Mouse (Mus musculus): ENCODE data around the gene Srgap1.

Gene Srgap1

DNA sequence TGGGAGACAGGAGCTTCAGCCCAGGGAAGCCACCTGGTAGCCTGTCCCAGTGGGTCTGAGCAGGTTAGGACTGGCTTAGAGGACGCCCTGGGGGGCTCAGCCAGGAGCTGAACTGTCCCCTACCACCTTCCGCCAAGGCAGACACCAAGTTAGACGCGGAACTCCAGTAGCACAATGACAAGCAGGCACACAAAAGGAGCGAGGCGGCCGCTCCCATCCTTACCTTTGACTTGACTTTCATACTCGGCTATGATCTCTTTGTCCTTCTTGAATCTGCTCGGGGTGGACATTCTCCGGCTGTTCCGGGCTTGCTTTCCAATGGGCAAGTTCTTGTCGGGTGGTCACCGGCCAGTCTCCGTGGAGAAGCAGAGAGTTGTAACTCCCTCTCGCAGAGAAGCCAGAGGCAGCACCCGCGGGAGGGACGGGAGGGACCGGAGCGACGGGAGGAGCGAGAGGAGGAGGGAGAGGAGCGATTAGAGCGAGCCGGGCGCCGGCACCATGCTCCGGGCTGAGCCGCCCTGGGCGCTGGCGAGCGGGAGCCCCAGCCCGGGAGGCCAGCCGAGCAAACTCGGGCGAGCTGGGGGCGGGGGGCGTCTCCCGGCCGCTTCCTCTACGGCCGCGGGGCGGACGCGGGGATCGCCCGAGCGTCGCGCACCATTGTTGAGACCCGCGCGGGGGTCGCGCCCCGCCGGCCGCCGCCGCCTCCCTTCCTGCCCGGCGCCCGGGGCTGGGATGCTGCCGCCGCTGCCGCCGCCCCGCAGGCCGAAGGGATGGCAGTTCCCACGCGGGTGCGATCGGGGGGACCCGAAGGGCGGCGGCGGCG is at the start of gene Srgap1:
Gene Srgap1, minus strand, starts transcription at position 412 of the 823 bp plus-strand sequence.
- in situ Hi-C loops (cut with MboI; ENCODE audit: low sequenced_read_pairs): no loop called here

DNA sequence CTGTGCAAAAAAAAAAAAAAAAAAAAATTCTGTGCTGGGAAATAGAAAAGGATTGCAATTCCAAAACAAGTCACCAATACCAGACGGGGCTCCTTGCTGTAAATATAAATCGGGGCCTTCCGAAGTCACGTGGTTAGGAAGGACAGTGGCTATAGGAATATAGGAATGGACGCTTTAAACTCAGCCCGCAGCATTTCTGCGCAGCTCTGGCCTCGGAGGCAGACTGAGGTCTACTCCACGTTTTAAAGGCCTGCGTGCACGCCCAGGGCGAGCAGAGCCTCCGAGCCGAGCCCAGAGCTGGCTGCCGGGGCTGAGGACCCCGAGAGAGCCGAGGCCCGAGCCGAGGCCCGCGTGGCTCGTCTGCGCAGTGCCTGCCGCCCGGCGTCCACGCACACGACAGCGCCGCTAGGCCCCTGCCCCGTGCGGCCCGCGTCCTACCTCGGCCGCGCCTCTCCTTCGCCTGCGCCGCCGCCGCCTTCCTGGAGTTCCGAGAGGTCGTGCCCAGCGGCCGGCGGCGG is 49.4 kb upstream of the Srgap1 start:
- in situ Hi-C loops (cut with MboI; ENCODE audit: low sequenced_read_pairs): no loop called here

DNA sequence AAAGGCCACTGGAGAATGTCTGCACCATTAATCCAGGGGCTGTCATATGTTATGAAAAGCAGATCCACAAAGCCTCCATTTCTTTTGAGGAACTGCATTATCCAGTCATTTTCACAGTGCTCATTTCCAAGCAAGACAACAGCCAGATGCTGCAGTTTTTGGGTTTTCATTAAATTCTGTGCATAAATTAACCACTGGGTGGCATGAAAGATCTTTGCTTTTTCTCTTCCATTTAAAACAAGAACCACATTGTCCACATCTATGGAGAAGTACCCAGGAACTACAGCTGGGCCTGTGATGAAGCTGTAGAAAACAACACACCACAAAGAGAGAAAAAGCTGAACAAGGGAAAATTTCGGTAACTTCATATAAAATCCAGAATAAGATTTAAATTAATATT is 43.4 kb upstream of the Srgap1 start:
- in situ Hi-C loops (cut with MboI; ENCODE audit: low sequenced_read_pairs): no loop called here

DNA sequence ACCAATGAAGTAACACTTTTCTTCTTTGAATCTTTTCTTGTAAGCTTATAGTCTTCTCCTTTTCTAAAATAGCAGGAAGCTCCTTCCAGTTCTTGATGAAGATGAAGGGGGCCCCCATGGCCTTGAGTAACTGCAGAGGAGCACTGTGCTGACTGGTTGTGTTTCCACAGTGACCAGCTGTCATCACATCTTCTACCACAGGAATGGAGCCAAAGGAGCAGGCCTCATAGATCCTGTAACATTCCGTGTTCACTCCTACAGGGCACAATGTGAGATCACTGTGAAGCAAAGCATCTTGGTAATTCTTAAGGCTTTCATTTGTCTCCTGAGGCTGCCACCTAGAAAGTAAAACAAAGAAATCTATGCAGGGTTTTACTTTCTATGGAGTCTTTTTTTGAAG is 34.2 kb upstream of the Srgap1 start:
- in situ Hi-C loops (cut with MboI; ENCODE audit: low sequenced_read_pairs): no loop called here

DNA sequence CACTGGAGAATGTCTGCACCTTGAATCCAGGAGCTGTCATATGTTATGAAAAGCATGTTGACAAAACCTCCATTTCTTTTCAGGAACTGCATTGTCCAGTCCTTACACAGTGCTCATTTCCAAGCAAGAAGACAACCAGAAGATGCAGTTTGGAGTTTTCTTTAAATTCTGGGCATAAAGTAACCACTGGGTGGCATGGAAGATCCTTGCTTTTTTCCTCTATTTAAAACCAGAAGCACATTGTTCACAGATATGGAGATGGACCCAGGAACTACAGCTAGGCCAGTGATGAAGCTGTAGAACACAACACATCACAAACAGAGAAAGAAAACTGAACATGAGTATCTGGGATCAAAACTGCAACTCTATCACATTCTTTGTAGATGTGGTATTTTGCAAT is 22.0 kb upstream of the Srgap1 start:
- in situ Hi-C loops (cut with MboI; ENCODE audit: low sequenced_read_pairs): no loop called here

DNA sequence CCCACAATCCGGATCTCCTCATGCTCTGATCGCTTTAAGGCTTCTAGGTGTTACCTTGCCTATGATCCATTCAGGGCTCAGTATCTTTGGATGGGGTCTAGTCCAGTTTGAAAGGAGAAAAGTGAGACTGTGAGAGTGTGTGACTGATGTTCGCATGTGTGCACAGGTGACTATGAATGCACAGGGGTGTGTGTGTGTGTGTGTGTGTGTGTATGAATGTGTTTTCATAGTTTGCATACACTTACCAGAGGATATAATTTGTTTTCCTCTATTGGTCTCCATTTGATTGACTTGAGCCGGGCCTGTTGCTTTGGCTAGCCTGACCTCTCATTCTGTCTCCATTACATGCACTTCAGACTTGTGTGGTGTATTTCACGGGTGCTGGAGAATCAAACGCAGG is 8.7 kb upstream of the Srgap1 start:
- in situ Hi-C loops (cut with MboI; ENCODE audit: low sequenced_read_pairs): no loop called here

DNA sequence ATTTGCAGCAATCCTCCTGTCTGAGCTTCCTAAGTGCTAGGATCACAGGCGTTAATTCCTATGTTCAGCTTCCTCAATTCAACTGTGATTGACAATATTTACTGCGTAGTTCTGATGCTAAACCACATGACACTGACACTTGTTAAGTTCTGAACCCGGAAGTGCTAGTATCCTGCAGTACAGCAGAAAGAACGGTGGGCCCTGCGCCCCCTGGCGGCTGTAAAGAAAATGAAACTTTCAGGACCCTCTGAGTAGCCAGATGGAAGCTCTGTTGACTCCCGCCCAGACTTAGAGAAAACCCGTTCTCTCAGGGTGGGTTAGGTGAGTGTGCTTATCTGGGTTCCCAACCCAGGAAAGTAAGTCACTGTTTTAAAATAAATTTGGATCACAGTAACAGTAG is 7.4 kb upstream of the Srgap1 start:
- in situ Hi-C loops (cut with MboI; ENCODE audit: low sequenced_read_pairs): no loop called here

DNA sequence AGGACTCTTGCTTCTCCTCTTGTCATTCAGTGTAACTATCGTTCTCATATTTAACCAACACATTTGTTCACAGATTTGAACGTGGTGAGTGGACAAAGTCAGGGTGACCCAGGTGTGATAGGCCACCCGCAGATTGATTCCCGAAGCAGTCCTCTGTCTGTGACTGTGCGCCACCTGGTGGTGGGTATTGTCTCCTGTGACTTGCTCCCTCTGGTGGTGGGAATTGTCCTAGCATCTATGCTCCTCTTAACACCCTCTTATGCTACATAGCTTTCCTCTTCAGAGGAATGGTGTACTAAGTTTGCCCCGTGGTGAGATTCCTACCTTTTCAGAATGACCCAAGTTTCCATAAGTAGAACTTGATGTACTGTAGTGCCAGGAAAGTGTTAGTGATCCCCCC is 4.7 kb upstream of the Srgap1 start:
- in situ Hi-C loops (cut with MboI; ENCODE audit: low sequenced_read_pairs): no loop called here

DNA sequence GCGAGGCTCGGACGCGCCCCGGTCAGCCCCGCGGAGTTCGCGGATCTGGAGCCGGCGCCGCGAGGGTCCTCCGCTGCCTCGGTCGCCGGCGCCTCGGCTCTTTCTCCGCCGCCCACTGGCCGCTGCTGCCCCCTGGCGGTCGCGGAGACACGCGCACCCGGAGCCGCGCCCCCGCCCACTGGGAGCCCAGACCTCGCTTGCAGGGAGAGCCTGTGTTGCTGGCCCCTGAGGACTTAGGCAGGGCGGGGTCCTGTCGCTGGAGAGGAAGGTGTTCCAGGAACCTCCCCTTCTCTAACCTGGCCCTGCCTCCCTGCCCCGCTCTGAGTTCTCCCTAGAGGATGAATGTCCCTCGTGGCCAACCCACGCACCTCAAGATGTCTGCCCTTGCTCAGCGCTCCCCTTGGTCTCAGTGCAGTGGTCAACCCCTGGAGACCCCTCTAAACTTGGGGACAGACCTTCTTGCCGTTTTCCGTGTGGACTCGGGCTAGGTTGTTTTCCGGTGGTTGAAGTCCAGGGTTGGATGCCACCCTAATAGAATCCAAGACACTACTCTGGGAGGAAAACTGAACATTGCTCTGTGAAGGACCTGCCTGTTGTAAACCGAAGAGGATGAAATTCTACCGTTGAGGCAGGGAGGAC is 731 bp upstream of the Srgap1 start:
- in situ Hi-C loops (cut with MboI; ENCODE audit: low sequenced_read_pairs): no loop called here

DNA sequence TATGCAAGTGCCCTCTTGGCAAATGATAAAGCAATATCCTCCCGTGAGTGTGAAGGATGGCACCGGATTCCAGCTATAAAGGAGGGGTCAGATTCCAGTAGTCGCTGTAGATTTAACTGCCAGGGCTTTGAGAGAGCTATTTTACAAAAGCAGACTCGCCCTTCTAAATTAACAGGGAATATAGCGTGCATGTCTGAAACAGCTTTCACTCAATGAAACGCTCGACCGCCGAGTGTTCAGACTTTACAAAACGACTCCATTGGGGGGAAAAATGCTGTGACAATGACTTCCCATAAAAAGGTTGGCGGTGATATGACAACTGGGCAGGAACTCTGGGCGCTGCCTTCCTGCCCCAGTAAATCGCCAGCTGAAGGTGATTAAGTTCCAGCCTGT is 608 bp downstream of the Srgap1 start:
- in situ Hi-C loops (cut with MboI; ENCODE audit: low sequenced_read_pairs): no loop called here

DNA sequence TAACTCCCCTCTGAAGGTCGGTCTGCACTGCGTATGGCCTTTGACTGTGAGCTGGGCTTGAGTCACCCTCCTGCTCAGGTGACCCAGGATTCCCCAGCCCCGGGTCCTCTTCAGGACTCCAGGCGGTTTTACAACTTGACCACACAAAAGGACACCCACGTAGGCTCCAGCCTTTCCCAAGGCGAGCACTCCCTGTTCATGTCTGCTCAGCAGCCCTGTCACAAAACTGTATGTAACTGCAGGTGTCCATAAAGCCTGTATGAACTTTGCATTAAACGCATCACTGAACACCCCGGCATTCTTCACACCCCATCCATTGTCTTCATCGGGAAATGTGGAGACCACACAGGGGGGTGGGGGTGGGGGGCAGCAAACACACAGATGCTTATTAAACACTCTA is 1.2 kb downstream of the Srgap1 start:
- in situ Hi-C loops (cut with MboI; ENCODE audit: low sequenced_read_pairs): no loop called here

DNA sequence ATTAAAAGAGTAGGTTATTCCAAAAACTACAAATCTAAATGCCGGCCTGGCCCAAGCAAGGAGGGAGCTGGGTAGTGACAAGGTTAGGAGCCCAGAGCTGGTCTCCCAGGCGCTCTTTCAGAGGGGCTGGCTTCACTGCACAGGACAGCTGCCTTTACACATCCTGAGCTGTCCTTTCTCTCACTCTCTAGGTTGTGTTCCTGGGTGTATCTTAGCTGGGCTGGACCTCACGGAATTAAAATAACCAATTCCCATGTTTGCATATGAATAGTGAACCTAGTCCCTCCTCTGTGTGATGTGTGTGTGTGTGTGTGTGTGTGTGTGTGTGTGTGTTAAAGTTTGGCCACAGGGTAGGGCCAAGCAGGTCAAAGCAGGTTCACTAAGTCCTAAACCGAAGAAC is 2.2 kb downstream of the Srgap1 start:
- in situ Hi-C loops (cut with MboI; ENCODE audit: low sequenced_read_pairs): no loop called here

DNA sequence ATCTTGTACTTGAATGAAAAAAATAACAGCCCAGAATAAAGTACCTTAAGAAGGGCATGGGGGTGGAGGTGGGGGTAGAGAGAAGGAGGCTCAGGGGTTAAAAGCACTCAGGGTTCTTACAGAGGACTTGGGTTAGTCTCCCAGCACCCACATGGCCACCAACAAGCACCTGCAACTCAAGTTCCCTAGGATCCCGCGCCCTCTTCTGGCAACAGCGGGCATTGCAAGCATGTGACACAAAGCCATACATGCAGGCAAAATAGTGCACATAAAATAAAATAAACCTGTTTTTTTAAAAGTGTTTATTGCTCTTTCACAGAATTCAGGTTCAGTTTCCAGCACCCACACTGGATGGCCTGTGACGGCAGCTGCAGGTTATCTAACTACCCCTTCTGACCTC is 6.7 kb downstream of the Srgap1 start:
- in situ Hi-C loops (cut with MboI; ENCODE audit: low sequenced_read_pairs): no loop called here

DNA sequence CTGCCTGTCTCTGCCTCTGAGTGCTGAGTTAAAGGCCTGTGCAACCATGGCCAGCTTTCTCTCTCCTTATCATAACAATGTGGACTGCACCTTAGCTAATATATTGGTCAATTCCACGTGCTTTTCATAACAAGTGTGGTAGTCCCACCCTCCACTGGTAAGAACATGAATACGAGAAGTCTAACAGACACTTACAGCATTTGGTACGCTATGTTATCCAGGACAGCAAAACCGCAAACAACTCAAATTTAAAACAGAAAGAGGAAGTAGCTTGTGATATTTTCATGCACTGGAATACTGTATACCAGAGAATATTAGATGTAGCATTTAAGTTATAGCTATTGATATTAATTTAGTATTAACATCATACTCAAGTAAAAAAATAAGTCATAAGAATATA is 7.5 kb downstream of the Srgap1 start:
- in situ Hi-C loops (cut with MboI; ENCODE audit: low sequenced_read_pairs): no loop called here

DNA sequence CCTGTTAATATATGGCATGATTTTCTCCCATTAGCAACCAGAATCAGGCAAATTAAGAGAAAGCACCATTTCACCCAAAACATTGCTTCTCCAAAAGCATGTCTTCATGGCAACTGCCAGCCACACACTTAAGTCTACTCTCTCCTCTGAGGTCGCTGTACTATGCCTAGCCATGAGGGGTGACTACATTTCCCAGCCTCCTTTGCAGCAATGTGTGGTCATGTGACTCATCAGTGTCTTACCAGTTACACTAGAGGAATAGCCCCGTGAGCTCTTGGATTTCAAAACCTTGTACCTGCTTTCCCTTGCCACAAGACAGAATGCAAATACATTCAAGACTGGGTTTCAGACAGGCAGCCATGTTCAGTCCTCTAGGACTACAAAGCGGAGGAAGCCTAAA is 8.6 kb downstream of the Srgap1 start:
- in situ Hi-C loops (cut with MboI; ENCODE audit: low sequenced_read_pairs): no loop called here

DNA sequence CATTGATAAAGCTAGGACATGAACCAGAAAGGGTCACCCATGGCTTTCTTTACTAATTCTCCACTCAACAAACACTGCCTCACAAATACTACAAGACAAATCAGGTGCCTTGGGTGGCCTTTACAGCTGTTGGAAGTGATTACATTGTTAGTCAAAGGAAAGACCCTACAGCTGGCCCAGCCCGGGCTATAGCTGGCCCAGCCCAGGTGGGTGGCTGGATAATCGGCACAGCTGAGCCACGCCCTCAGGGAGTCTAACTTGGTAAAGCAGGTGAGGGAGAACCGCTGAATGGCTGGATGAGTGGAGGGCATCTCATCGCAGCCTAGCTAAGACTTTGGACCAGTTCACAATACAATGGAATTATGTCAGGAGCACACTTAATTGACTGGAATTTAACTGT is 13.8 kb downstream of the Srgap1 start:
- in situ Hi-C loops (cut with MboI; ENCODE audit: low sequenced_read_pairs): no loop called here

DNA sequence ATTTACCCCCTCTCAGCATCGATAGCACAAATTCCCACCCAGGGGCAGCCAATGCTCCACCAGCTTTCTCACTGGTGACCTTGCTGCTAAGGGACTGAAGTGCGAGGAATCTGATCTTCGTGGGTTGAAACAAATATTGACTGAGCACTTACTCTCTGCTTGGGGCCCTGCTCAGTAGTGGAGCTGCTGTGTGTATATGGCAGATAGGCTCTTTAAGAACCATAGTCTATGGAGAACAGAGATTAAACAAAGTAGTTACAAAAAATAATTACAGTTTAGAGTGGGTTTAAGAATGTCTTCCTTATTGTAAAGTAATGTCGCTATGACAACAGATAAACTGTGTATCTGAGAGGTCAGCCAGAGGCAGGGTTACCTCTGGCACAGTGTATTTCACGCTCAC is 16.7 kb downstream of the Srgap1 start:
- in situ Hi-C loops (cut with MboI; ENCODE audit: low sequenced_read_pairs): no loop called here

DNA sequence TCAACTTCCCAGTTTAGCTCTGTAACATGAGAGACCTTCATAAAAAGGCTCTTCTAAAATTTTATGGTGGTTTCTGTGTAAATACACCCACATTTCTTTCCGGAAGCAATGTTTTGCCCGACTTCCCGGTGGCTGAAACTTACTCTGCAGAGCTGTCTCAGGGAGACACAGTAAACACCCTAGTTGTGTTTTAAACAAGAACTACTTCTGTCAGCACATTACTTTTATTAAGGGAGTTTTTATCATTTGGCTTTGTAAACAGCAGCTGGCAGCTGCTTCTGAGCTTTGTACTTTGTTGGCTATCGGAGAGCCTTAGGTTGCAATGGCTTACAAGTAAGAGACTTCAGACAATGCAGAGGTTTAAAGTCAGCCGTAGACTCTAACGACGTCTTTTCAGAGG is 17.4 kb downstream of the Srgap1 start:
- in situ Hi-C loops (cut with MboI; ENCODE audit: low sequenced_read_pairs): no loop called here

DNA sequence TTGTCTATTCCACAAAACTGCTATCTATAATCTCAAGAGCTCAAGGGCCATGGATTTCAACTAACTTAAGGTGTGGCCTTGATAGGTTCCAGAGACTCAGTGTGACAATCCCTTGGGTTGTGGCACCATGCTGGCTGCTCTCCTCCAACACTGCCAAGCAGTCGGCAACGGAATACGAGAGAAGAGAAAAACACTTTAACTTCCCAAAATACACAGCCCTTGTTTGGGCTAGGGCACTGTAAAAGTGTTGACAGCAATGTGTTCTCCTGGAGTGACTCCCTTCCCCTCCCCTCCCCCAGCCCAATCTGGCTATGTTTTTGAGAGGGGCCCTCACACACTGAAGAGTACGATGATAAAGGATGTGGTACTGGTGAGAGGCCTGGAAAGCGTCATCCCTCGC is 21.9 kb downstream of the Srgap1 start:
- in situ Hi-C loops (cut with MboI; ENCODE audit: low sequenced_read_pairs): no loop called here

DNA sequence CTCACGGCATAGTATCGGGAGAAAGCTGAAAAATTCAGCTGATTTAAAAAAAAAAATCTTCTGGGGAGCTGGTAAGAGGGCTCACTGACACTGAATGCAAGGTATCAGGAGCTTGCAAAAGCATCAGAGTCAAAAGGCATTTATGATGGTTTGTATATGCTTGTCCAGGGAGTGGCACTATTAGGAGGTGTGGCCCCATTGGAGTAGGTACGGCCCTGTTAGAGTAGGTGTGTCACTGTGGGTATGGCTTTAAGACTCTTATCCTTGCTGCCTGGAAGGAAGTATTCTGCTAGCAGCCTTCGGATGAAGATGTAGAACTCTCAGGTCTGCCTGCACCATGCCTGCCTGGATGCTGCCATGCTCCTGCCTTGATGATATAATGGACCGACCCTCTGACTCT is 26.2 kb downstream of the Srgap1 start:
- in situ Hi-C loops (cut with MboI; ENCODE audit: low sequenced_read_pairs): no loop called here

DNA sequence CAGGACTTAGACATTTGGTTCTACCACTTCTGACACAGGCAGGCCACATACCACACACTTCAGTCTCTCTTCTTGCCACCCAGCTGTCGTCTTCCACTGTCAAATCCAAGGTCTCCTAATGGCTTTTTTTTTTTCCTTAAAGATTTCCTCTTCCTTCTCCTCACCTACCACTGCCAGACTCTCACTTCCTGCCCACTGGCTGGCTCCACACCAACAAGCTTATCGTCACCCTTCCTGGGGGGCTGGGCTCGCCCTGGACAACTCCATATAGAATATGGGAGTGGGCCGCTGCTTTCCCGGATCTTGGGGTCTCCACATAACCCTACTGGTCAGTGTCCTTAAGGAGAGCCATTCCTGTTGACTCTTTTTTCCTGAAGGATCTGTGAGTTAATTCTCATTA is 26.9 kb downstream of the Srgap1 start:
- in situ Hi-C loops (cut with MboI; ENCODE audit: low sequenced_read_pairs): no loop called here

DNA sequence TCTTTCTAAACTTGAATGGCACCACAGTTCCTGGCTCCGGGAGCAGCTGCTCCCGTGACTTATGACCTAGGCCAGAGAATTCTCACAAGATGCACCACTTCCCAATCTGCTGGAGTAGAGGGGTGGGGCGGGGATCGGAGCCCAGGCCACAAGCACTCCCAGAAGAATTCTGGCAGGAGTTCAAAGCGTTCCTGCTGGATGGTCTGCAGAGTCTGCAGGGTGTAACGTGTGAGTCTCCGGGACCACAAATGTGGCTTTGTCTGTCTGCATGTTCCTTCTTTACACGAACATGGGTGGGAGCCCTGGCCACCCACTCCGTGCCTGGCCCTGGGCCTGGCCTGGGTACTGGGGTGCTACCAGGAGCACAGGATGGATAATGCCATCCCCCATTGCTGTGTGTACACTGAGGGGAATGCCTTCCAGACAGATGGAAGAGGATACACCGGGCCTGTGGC is 28.5 kb downstream of the Srgap1 start:
- in situ Hi-C loops (cut with MboI; ENCODE audit: low sequenced_read_pairs): no loop called here
